Mouse (Mus musculus) lung, postnatal 0 days (tissue): ENCODE measurements around the gene Apc2.

Source experiments
- CTCF ChIP-seq: IDR thresholded peaks from 2 replicates; pipeline ENCODE4 v1.5.1; 2016; ENCODE audit warnings: antibody characterized with exemption, mild to moderate bottlenecking
- EP300 ChIP-seq: IDR thresholded peaks from 2 replicates; pipeline ENCODE4 v1.6.1; 2016; ENCODE audit warnings: antibody characterized with exemption, mild to moderate bottlenecking, control low read depth

- TF ChIP-seq CTCF (no peak), EP300 (no peak)
Measured at GRCm38 (mm10) chr10:80356737-80357136, 61.0 kb downstream of the Apc2 start.
